Mouse (Mus musculus) heart, postnatal 0 days (tissue): ENCODE results near the gene Rpl13.

Source experiments
- CTCF ChIP-seq: IDR thresholded peaks from 2 replicates; pipeline ENCODE4 v1.5.1; 2016; ENCODE audit warnings: antibody characterized with exemption, control low read depth, low read depth
- EP300 ChIP-seq: IDR thresholded peaks from 2 replicates; pipeline ENCODE4 v1.6.1; 2016; ENCODE audit warnings: antibody characterized with exemption, low read depth

- no peak for TF ChIP-seq CTCF
- no peak for TF ChIP-seq EP300
These were observed 20.5 kb downstream of the Rpl13 start for GRCm38 (mm10) chr8:123122670-123123069.
